In genomic region chr6:83774126-83774525, GRCm38 (mm10) we compare ENCODE assay signal across 9 mouse cellular contexts. TPM values are rescaled to one million over a fixed set of nuclear protein-coding genes. Genes with fewer than 3 reads are reported as not detected.
DNase-seq lines count a peak whose midpoint lies in the region; ATAC-seq and TF ChIP-seq lines count a peak whose summit lies in the region.
"Had no signal": no experiment of that assay in that cellular context is flagged by ENCODE, and none has a peak within 500 bp of the region (broad histone marks: within the 10 kb centered on the region; RNA-seq: fewer than 3 reads in every experiment).

No protein-coding gene starts in this region.

- TF ChIP-seq CTCF in layer of hippocampus, adult 2 months (conservative IDR thresholded peaks at IDR 0.05), result no peak
- TF ChIP-seq CTCF in embryonic fibroblast, embryonic 13.5 days (IDR thresholded peaks at IDR 0.05; ENCODE audit: borderline replicate concordance, insufficient read depth, low read length), result no peak

- peak overlapping the region; percentile 97; the same call in 1 of the 2 replicates for H3K9ac ChIP-seq in limb, embryonic 13.5 days
- H3K9ac ChIP-seq in neural tube, embryonic 15.5 days (replicated peaks), result no peak overlapping the region

- no peak for ATAC-seq in limb, embryonic 13.5 days (ENCODE audit: low FRiP score, low read depth)
- ATAC-seq in neural tube, embryonic 15.5 days (ENCODE audit: low FRiP score), result no peak

- intact Hi-C loops in left cerebral cortex, postnatal 4 days (cut with DNase I), result no loop called here

- 0 out of 2 replicates have a peak, but pooled peaks cover 3% of the 10 kb centered on the region for H3K4me1 ChIP-seq in embryonic fibroblast, embryonic 13.5 days (ENCODE audit: control insufficient read depth, insufficient read depth, low read length)
- peaks cover 18% of the 10 kb centered on the region for H3K4me1 ChIP-seq in limb, embryonic 13.5 days
- peaks cover 35% of the 10 kb centered on the region for H3K4me1 ChIP-seq in neural tube, embryonic 15.5 days

- no peaks in the 10 kb centered on the region for H3K27me3 ChIP-seq in limb, embryonic 13.5 days
- H3K27me3 ChIP-seq in neural tube, embryonic 15.5 days (replicated peaks), result no peaks in the 10 kb centered on the region

- H3K4me2 ChIP-seq in limb, embryonic 13.5 days (replicated peaks), result peak overlapping the region; percentile 88
- peak overlapping the region; percentile 87 for H3K4me2 ChIP-seq in neural tube, embryonic 15.5 days

- peaks cover 44% of the 10 kb centered on the region for H3K36me3 ChIP-seq in limb, embryonic 13.5 days
- peaks cover 35% of the 10 kb centered on the region for H3K36me3 ChIP-seq in neural tube, embryonic 15.5 days

- peak overlapping the region; percentile 29; the same call in 1 of the 2 replicates for H3K4me3 ChIP-seq in layer of hippocampus, adult 2 months
- peak overlapping the region; percentile 93 for H3K4me3 ChIP-seq in embryonic fibroblast, embryonic 13.5 days (ENCODE audit: insufficient read depth, low read length)
- peak overlapping the region; percentile 94 for H3K4me3 ChIP-seq in limb, embryonic 13.5 days
- peak overlapping the region; percentile 98; the same call in 1 of the 2 replicates for H3K4me3 ChIP-seq in neural tube, embryonic 15.5 days (replicated peaks)

- H3K27ac ChIP-seq in layer of hippocampus, adult 2 months, result no peak overlapping the region
- no peak overlapping the region for H3K27ac ChIP-seq in embryonic fibroblast, embryonic 13.5 days (ENCODE audit: insufficient read depth, low read length)
- H3K27ac ChIP-seq in limb, embryonic 13.5 days, result no peak overlapping the region
- H3K27ac ChIP-seq in neural tube, embryonic 15.5 days (replicated peaks), result no peak overlapping the region

- no peak for DNase-seq in layer of hippocampus, adult 2 months (ENCODE audit: low spot score in 2 of 2)
- no peak for DNase-seq in layer of hippocampus, adult 11-12 months (ENCODE audit: low spot score)
- no peak for DNase-seq in layer of hippocampus, postnatal 36 days
- no peak for DNase-seq in layer of hippocampus, adult 9-10 months (ENCODE audit: low spot score)
- DNase-seq in left cerebral cortex, postnatal 4 days, result no peak
- DNase-seq: adrenal gland, adult 2 months had no signal

- TF ChIP-seq POLR2A in embryonic fibroblast, embryonic 13.5 days (IDR thresholded peaks at IDR 0.05; ENCODE audit: low read depth, low read length), result no peak

- H3K9me3 ChIP-seq in limb, embryonic 13.5 days, result no peaks in the 10 kb centered on the region
- H3K9me3 ChIP-seq in neural tube, embryonic 15.5 days (replicated peaks), result no peaks in the 10 kb centered on the region

- WGBS in limb, embryonic 13.5 days, result 56% methylated on average over 8 of the region's 9 CpGs
- 52% methylated on average over 8 of the region's 9 CpGs for WGBS in neural tube, embryonic 15.5 days

RNA-seq across cellular contexts. Expression of gene Tex261, which starts 1.5 kb away (rescaled TPM):
- 10 to 100 TPM; 51.8 to 55.3 TPM for total RNA-seq in layer of hippocampus, adult 2 months (2021)
- 104 and 110 TPM in 2 replicates for polyA plus RNA-seq in embryonic fibroblast, embryonic 13.5 days (2011; ENCODE audit: insufficient read length, low read depth, missing spikeins)
- polyA plus RNA-seq in limb, embryonic 13.5 days (2015; fragmentation: Nextera tagmentation; extraction: Ambion mirVana), result 96.2 and 97.8 TPM in 2 replicates
- polyA plus RNA-seq in neural tube, embryonic 15.5 days (2015; fragmentation: Nextera tagmentation; extraction: Ambion mirVana), result 72.3 and 73.2 TPM in 2 replicates
- total RNA-seq in layer of hippocampus, postnatal 36 days (2021), result 10 to 100 TPM; 46.4 to 54.8 TPM
- 10 to 100 TPM; 51.3 to 58.7 TPM for total RNA-seq in left cerebral cortex, postnatal 4 days (2021)

RNA-seq across cellular contexts. Expression of gene Ankrd53, which starts 11.7 kb away (rescaled TPM):
- total RNA-seq in layer of hippocampus, adult 2 months (2021), result not detected
- polyA plus RNA-seq in embryonic fibroblast, embryonic 13.5 days (2011; ENCODE audit: insufficient read length, low read depth, missing spikeins), result not detected in 2 replicates
- polyA plus RNA-seq in limb, embryonic 13.5 days (2015; fragmentation: Nextera tagmentation; extraction: Ambion mirVana), result 0.20 and 0.25 TPM in 2 replicates
- 0.19 TPM in 1 of 2 replicates, not detected in the other for polyA plus RNA-seq in neural tube, embryonic 15.5 days (2015; fragmentation: Nextera tagmentation; extraction: Ambion mirVana)
- total RNA-seq in layer of hippocampus, postnatal 36 days (2021), result not detected
- total RNA-seq in left cerebral cortex, postnatal 4 days (2021), result not detected
- total RNA-seq: adrenal gland, adult 2 months had no signal
- polyA plus RNA-seq: adrenal gland, adult 2 months had no signal

RNA-seq across cellular contexts. Expression of gene Nagk, which starts 20.7 kb away (rescaled TPM):
- total RNA-seq in layer of hippocampus, adult 2 months (2021), result 10 to 100 TPM; 47.6 to 51.0 TPM
- polyA plus RNA-seq in embryonic fibroblast, embryonic 13.5 days (2011; ENCODE audit: insufficient read length, low read depth, missing spikeins), result 61.8 and 65.6 TPM in 2 replicates
- 57.1 and 57.3 TPM in 2 replicates for polyA plus RNA-seq in limb, embryonic 13.5 days (2015; fragmentation: Nextera tagmentation; extraction: Ambion mirVana)
- 105 and 113 TPM in 2 replicates for polyA plus RNA-seq in neural tube, embryonic 15.5 days (2015; fragmentation: Nextera tagmentation; extraction: Ambion mirVana)
- total RNA-seq in layer of hippocampus, postnatal 36 days (2021), result 10 to 100 TPM; 40.7 to 42.2 TPM
- total RNA-seq in left cerebral cortex, postnatal 4 days (2021), result 10 to 100 TPM; 76.7 to 83.1 TPM

RNA-seq across cellular contexts. Expression of gene Atp6v1b1, which starts 31.3 kb away (rescaled TPM):
- under 1 TPM; 0.31 to 0.42 TPM for total RNA-seq in layer of hippocampus, adult 2 months (2021)
- not detected in 2 replicates for polyA plus RNA-seq in embryonic fibroblast, embryonic 13.5 days (2011; ENCODE audit: insufficient read length, low read depth, missing spikeins)
- not detected in 2 replicates for polyA plus RNA-seq in limb, embryonic 13.5 days (2015; fragmentation: Nextera tagmentation; extraction: Ambion mirVana)
- polyA plus RNA-seq in neural tube, embryonic 15.5 days (2015; fragmentation: Nextera tagmentation; extraction: Ambion mirVana), result not detected in 2 replicates
- total RNA-seq in layer of hippocampus, postnatal 36 days (2021), result under 1 TPM in 1 of 2 experiments, not detected in 1; 0.35 TPM
- 1 to 10 TPM in 1 of 2 experiments, under 1 TPM in 1; 0.68 to 1.0 TPM for total RNA-seq in left cerebral cortex, postnatal 4 days (2021)
- total RNA-seq: adrenal gland, adult 2 months had no signal
- polyA plus RNA-seq: adrenal gland, adult 2 months had no signal

RNA-seq across cellular contexts. Expression of gene Paip2b, which starts 57.4 kb away (rescaled TPM):
- total RNA-seq in layer of hippocampus, adult 2 months (2021), result 10 to 100 TPM; 48.6 to 48.9 TPM
- 23.4 and 26.1 TPM in 2 replicates for polyA plus RNA-seq in embryonic fibroblast, embryonic 13.5 days (2011; ENCODE audit: insufficient read length, low read depth, missing spikeins)
- 19.2 and 20.5 TPM in 2 replicates for polyA plus RNA-seq in limb, embryonic 13.5 days (2015; fragmentation: Nextera tagmentation; extraction: Ambion mirVana)
- 26.1 and 27.6 TPM in 2 replicates for polyA plus RNA-seq in neural tube, embryonic 15.5 days (2015; fragmentation: Nextera tagmentation; extraction: Ambion mirVana)
- total RNA-seq in layer of hippocampus, postnatal 36 days (2021), result 10 to 100 TPM; 44.7 to 56.6 TPM
- total RNA-seq in left cerebral cortex, postnatal 4 days (2021), result 10 to 100 TPM; 58.2 to 70.8 TPM

Comparison
In these comparisons a context has a peak if more than half of its experiments do, and no peak if none do; other contexts are left out.
1. H3K4me3 ChIP-seq: peak in every context shown above with its lines; median percentile 98 in neural tube, embryonic 15.5 days; 94 in limb, embryonic 13.5 days; 93 in embryonic fibroblast, embryonic 13.5 days; 29 in layer of hippocampus, adult 2 months.